Mouse (Mus musculus) heart, embryonic 15.5 days (tissue): ENCODE measurements around the gene Sec23ip. TPM values are rescaled to one million over a fixed set of nuclear protein-coding genes. Genes with fewer than 3 reads are reported as not detected.

Experiments
- ATAC-seq: fragments of 200-750 bp; cut with Nextera tagmentation; replicated peaks from 2 replicates; pipeline ENCODE4 v1.8.0; 2017; ENCODE audit warnings: low read depth, moderate TSS enrichment; ENCODE audit not compliant: insufficient number of reproducible peaks, insufficient read depth, low FRiP score
- H3K27ac ChIP-seq: fragments of 300-500 bp; sonication (generic); 2 replicates; pipeline ENCODE4 v1.5.1; 2015; ENCODE audit warnings: mild to moderate bottlenecking, inconsistent platforms
- H3K27me3 ChIP-seq: fragments of 300-500 bp; sonication (generic); 2 replicates; pipeline ENCODE4 v1.6.1; 2015; ENCODE audit warnings: inconsistent platforms
- H3K36me3 ChIP-seq: fragments of 300-500 bp; sonication (generic); 2 replicates; pipeline ENCODE4 v1.6.1; 2015; ENCODE audit warnings: mild to moderate bottlenecking, inconsistent platforms
- H3K4me1 ChIP-seq: fragments of 300-500 bp; sonication (generic); replicated peaks from 2 replicates; pipeline ENCODE4 v1.6.1; 2015; ENCODE audit warnings: inconsistent platforms
- H3K4me2 ChIP-seq: fragments of 300-500 bp; sonication (generic); 2 replicates; pipeline ENCODE4 v1.6.1; 2015; ENCODE audit warnings: inconsistent platforms, mild to moderate bottlenecking, moderate library complexity
- H3K4me3 ChIP-seq: fragments of 300-500 bp; sonication (generic); 2 replicates; pipeline ENCODE4 v1.5.1; 2015; ENCODE audit warnings: mild to moderate bottlenecking, inconsistent platforms
- H3K9ac ChIP-seq: fragments of 300-500 bp; sonication (generic); 2 replicates; pipeline ENCODE4 v1.6.1; 2015; ENCODE audit warnings: mild to moderate bottlenecking, inconsistent platforms
- H3K9me3 ChIP-seq: fragments of 300-500 bp; sonication (generic); replicated peaks from 2 replicates; pipeline ENCODE4 v1.6.1; 2016; ENCODE audit warnings: inconsistent platforms
- WGBS: fragments of 180-500 bp; shearing (Covaris S2); methylation state at CpG from one replicate; pipeline ENCODE4 v1.1.7; 2015; ENCODE audit warnings: mixed read lengths; 5-methylcytosine and 5-hydroxymethylcytosine counted together
- microRNA-seq: library from miRNA; unstranded; fragments of <30 nt; microRNA quantifications from one replicate; pipeline ENCODE4, GENCODE M21; 2016
- polyA plus RNA-seq: library from polyadenylated mRNA; unstranded; fragments of >200 nt; fragmentation: Nextera tagmentation; extraction: Ambion mirVana; gene quantifications from 2 replicates; pipeline ENCODE4 v1.2.1, GENCODE M21; 2015

Sec23ip gene
- polyA plus RNA-seq, 1 experiment from 2014 or later: 25.5 TPM

DNA sequence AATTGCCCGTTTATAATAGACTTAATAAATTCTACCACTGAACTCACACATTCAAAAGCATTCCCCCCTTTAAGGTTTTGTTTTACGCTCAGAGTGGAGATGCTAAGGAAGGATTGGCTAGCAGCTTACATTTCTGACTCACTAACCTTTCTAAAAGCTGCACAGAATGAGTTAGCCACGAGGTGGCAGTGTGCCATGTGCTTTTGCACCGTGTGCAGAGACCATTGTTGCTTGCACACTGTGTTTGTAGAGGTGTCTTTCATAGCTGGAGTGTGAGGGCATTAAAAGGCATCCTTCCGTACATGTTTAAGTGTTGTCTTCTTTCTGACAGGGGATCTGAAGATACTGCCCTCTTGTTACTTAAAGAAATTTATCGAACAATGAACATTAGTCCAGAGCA is 34.6 kb downstream of the Sec23ip start:
- Histone ChIP-seq H3K27ac (no peak overlapping the region), H3K9ac (no peak overlapping the region), H3K36me3 (peaks cover 83% of the 10 kb centered on the region), H3K9me3 (no peaks in the 10 kb centered on the region), H3K4me3 (no peak overlapping the region), H3K4me2 (no peak overlapping the region), H3K27me3 (no peaks in the 10 kb centered on the region), H3K4me1 (no peaks in the 10 kb centered on the region)
- no peak for ATAC-seq
- WGBS: 44% methylated on average over 6 of the region's 6 CpGs

DNA sequence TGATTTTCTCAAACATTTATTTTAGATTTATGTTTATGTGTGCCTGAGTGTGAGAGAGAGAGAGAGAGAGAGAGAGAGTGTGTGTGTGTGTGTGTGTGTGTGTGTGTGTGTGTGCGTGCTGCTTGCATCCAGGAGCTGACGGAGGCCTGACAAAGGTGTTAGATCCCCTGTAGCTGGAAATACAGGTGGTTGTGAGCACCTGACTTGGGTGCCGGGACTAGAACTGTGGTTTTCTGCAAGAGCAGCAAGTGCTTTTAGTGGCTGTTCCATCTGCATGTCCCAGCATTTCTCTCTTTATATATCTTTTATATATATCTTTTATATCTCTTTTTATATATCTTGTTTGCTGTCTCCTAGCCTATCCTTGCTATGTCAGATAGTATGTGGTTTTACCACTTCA is 37.1 kb downstream of the Sec23ip start:
- 96% methylated on average over 3 of the region's 3 CpGs for WGBS
- Histone ChIP-seq H3K4me1 (no peaks in the 10 kb centered on the region), H3K36me3 (peaks cover 81% of the 10 kb centered on the region), H3K27me3 (no peaks in the 10 kb centered on the region), H3K4me2 (no peak overlapping the region), H3K4me3 (no peak overlapping the region), H3K27ac (no peak overlapping the region), H3K9me3 (no peaks in the 10 kb centered on the region), H3K9ac (no peak overlapping the region)
- no peak for ATAC-seq

DNA sequence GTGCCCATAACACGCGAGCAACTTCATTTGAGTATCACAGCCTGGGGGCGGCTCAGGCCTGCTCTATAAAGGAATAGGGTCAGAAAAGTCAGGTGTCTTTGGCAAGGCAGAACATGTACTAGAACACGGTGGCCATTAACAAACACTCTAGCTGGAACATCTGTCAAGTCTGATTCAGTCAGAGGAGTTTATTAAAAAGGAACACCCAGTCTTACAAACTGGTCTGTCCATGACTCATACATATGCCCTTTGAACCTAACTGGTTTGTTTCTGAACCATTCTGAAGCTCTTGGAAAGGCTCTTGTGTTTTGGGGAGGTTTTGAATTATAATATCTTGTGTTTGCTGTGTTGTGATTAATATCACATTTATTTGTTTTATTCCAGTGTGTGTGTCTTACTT is 45.3 kb downstream of the Sec23ip start:
- Histone ChIP-seq H3K4me1 (no peaks in the 10 kb centered on the region), H3K36me3 (peaks cover 13% of the 10 kb centered on the region), H3K4me2 (no peak overlapping the region), H3K4me3 (no peak overlapping the region), H3K27me3 (no peaks in the 10 kb centered on the region), H3K9ac (no peak overlapping the region), H3K27ac (no peak overlapping the region), H3K9me3 (no peaks in the 10 kb centered on the region)
- WGBS: 85% methylated on average over 4 of the region's 4 CpGs
- ATAC-seq: no peak

DNA sequence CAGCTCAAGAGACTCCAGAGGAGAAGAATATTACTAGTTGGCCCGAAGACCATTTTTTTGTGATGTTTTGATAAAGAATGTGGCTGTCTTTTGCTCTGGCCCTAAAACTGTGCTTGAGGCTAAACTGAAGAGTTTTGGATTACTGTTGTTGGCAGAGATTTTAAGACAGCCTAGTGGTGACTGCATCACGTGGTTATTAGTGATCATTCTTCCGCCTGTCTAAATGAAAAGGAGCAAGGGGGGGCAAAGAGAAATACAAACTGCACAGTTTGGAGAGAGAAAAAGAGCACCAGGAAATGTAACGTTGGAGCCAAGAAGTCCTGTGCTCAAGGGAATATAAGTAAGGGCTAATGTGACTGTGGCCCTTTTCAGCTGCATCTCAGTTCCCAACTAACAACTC is 48.7 kb downstream of the Sec23ip start:
- no peak overlapping the region for H3K9ac ChIP-seq
- H3K4me1 ChIP-seq: no peaks in the 10 kb centered on the region
- no peak overlapping the region for H3K27ac ChIP-seq
- no peaks in the 10 kb centered on the region for H3K27me3 ChIP-seq
- H3K9me3 ChIP-seq: no peaks in the 10 kb centered on the region
- WGBS: 76% methylated on average over 4 of the region's 4 CpGs
- no peaks in the 10 kb centered on the region for H3K36me3 ChIP-seq
- ATAC-seq: no peak
- no peak overlapping the region for H3K4me3 ChIP-seq
- H3K4me2 ChIP-seq: no peak overlapping the region

DNA sequence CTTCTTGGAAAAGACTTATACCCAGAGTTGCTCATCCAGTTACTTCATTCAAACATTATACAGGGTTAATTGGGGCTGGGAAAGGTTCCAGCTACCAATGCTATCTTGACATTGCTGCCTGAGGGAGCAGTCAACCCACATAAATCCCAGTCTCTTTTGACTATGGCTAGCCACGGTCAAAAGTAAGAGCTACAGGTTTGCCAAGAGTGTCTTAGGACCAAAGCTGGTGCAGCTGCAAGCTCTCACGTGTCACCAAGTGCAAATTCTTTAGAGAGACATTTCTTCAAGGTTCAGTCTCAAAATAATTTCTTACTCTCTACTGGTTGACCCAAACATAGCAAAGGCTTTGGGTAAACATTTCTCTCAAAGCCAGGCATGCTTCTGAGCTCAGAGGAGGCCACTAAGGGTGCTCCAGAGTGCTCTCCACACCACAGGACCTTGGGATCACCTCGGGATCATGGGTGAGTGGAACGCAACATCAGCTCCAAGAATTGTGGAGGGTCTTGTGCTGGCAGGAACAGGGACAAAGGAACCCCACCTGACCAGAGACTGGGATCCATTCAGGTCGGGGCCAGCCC is 80.3 kb downstream of the Sec23ip start:
- H3K9ac ChIP-seq: no peak overlapping the region
- H3K4me3 ChIP-seq: no peak overlapping the region
- H3K27ac ChIP-seq: no peak overlapping the region
- no peaks in the 10 kb centered on the region for H3K27me3 ChIP-seq
- no peak for ATAC-seq
- H3K4me1 ChIP-seq: no peaks in the 10 kb centered on the region
- no peak overlapping the region for H3K4me2 ChIP-seq
- 65% methylated on average over 5 of the region's 5 CpGs for WGBS
- H3K36me3 ChIP-seq: no peaks in the 10 kb centered on the region
- H3K9me3 ChIP-seq: no peaks in the 10 kb centered on the region

DNA sequence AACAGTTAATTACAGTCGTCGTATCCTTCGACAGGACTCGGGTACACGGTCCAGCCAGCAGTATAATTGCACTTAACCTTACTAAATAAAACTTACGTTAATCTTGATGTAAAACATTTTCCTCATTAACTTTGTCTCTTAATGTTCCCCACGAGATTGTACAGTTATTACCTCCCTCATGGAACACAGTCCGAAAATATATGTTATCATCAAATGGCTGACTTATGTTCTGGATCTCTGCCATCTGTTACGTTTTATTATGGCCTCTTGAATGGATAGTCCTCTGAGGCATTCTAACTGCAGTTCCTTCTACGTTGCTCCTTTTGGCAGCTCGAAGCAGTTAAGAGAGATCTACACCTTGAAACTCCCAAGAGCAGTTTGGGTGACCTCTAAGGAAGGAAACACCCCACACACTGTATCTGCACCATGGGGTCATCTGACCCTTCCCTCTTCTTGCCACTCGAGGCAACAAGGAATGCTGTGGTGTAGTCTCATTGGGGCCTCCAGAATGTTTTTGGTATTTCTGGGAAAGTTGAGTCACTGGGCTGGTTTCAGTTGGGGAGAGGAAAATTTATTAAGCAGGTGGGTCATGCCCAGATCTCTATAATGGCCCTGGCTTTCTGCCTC is 87.8 kb downstream of the Sec23ip start:
- Histone ChIP-seq H3K4me2 (no peak overlapping the region), H3K4me1 (no peaks in the 10 kb centered on the region)
- WGBS: 61% methylated on average over 12 of the region's 12 CpGs

DNA sequence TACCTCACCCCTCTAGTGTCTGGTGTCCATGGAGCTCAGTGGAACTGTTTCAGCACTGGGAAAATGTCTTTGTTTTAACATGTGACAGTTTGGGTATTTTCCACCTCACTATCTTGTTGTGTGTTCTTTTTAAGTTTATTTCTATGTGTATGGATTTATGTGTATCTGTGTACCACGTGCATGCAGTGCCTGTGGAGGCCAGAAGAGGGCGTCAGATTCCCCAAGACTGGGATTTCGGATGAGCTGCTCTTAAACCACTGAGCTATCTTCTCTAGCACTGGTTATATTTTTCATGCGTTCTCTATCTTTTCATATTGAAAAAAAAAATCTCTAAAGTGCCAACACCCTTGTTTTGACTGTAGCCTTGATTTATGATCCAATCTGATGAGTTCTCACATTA is 88.5 kb downstream of the Sec23ip start:
- Histone ChIP-seq H3K4me3 (no peak overlapping the region), H3K9ac (no peak overlapping the region), H3K27me3 (no peaks in the 10 kb centered on the region), H3K27ac (no peak overlapping the region), H3K36me3 (no peaks in the 10 kb centered on the region), H3K9me3 (no peaks in the 10 kb centered on the region), H3K4me1 (no peaks in the 10 kb centered on the region), H3K4me2 (no peak overlapping the region)
- WGBS: 80% methylated on average over 4 of the region's 4 CpGs
- no peak for ATAC-seq

More for the DNA sequence above, 87.8 kb downstream of the Sec23ip start:
- Histone ChIP-seq H3K36me3 (no peaks in the 10 kb centered on the region), H3K4me3 (no peak overlapping the region), H3K9me3 (no peaks in the 10 kb centered on the region), H3K27me3 (no peaks in the 10 kb centered on the region), H3K9ac (no peak overlapping the region), H3K27ac (no peak overlapping the region)
- ATAC-seq: no peak

Small RNAs within 50 kb of the gene (microRNA-seq; reads per million reads assigned to microRNA genes)
- gene Gm25778: not detected

Other genes with a start within 250 kb of the Sec23ip start
- gene Bag3, start 221.3 kb upstream of the Sec23ip start, polyA plus RNA-seq: 26.1 and 29.0 TPM in 2 replicates
- 8.8 and 13.0 TPM in 2 replicates for gene Inpp5f, start 133.6 kb upstream of the Sec23ip start, polyA plus RNA-seq
- 34.9 and 39.3 TPM in 2 replicates for gene Mcmbp, start 4.4 kb upstream of the Sec23ip start, polyA plus RNA-seq